Mouse (Mus musculus) left cerebral cortex, postnatal 14 days (tissue): ENCODE results near the gene Adgrg3. TPM values are rescaled to one million over a fixed set of nuclear protein-coding genes. Genes with fewer than 3 reads are reported as not detected.
A peak's percentile ranks its signal among the peaks of the same experiment; 100 is the strongest.

ENCODE experiments used
- DNase-seq, 2 experiments: peaks; one replicate each; pipeline ENCODE4 v3.0.0; 2021 to 2022; ENCODE audit warnings: low spot score in 2 of 2, mixed read lengths in 1 of 2
- intact Hi-C: fragments of 180-260 bp; cut with DNase I; formaldehyde crosslinking; loops from one replicate; pipeline ENCODE4 v1.15.1; 2025
- total RNA-seq, 2 experiments: library from RNA; stranded (reverse); gene quantifications; 2 replicates each; pipeline ENCODE4 v1.2.3; 2021

Gene Adgrg3
- total RNA-seq, 2 experiments from 2014 or later: 0.68 to 0.89 TPM

DNA sequence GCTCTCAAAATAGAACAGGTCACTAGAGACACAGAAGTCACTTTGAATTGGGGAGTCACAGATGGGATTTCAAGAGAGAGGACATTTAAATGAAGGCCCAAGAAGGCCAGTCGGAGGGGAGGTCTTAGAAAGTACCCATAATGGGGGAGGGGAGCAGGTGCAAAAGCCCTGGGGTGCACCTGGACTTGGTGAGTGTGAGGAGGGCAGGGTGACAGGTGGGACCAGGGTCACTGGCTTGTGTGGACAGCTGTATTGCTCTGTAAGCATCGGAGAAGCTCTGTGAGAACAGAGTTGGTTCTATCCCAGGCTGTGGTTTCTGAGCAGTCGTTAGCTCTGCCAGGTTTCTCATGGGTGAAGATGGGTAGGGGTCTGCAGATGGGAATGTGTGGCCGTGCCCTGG is 25.5 kb upstream of the Adgrg3 start:
- DNase-seq: no peak
- intact Hi-C loops: no loop called here

DNA sequence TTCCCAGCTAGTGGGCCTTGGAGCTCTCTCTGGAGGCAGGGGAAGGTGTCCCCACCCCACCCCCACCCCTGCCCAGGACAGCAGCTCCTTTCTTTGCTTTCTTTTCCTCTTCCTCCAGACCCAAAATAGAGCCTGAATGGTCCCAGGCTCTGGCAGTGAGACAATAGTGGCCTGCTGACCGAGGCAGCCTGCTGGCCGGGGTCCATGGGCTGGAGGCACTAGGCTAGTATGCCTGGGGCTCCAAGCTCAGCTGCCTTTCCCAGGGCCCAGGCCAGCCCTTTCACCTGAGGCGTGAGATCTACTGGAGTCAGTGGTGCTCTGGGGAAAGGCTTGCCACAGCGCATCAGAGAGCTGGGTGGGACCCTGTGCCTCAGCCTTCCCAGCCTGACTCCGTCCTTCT is 25.0 kb upstream of the Adgrg3 start:
- intact Hi-C loops: no loop called here
- peak; percentile 72 to 73 for DNase-seq

DNA sequence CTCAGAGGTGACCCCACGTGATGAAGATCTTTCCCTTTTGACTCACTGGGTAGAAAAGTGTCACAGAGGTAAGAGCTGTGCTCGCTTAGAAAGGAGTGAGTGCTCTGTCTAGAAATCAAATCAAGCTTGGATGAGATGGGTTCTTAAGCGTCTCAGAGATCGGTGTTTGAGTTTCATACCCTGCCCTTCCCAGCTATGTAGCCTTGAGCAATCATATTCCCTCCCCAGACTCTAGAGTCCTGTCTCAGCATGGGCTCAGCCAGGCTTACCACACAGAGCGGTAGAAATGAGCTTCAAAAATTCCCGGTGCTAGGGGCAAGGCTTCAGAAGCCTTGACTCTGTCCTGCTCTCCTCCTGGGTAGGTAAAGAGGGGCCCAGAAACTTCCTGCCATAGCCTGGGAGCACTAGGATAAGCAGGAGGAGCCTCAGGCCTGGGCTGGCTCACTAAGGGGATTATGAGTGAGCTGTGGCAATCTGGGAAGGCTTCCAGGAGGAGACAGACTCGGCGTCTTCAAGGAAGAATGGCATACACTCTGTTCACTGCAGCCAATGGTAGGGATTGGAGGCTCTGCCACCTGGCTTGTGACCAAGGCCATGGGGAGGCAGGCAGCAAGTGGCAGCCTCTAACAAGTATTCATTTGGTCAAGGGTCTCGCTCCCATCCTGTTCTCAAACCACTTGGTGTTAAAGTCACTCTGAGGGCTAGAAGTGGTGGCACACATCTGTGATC is 24.3 kb upstream of the Adgrg3 start:
- intact Hi-C loops: no loop called here
- peak in 1 of 2 experiments; percentile 46 for DNase-seq

DNA sequence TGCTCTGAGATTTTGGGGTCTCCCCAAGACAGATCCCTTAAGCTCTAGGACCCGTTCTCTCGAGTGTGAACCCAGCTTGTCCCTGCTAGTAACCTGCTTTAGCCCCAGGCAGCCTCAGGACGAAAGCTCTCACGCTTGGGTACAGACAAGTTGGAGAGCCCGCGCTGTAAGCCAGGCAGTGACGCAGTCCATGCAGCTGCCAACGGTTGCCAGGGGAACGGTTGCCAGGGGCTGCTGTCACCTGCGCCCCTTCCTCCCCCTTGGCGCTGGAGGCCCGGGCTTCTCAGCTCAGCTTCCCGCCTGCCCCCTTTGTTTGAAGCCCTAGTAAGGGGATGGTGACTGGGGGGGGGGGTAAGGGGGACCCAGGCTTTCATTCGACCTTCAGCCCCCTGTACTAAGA is 23.5 kb upstream of the Adgrg3 start:
- intact Hi-C loops: no loop called here

DNA sequence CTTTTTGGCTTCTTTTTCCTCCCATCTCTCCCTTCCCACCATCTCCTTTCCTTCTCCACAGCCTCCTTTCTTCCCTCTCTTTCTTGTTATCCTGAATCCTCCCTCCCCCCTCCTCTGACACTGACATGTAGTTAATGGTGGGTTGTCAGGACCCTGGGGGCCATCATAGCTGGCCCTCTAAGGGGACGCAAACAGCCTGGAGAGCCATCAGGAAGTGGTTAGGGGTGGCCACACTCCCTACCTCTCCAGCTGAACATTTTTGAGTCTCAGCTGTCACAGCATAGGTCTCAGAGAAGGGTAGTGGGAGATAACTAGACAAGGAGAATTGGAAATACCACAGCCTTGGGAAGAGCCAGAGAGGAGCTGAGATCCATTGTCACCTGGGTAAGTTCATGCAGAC is 23.0 kb upstream of the Adgrg3 start:
- intact Hi-C loops: no loop called here
- DNase-seq: no peak

More for the DNA sequence above, 23.5 kb upstream of the Adgrg3 start:
- DNase-seq: peak; percentile 86 to 87

DNA sequence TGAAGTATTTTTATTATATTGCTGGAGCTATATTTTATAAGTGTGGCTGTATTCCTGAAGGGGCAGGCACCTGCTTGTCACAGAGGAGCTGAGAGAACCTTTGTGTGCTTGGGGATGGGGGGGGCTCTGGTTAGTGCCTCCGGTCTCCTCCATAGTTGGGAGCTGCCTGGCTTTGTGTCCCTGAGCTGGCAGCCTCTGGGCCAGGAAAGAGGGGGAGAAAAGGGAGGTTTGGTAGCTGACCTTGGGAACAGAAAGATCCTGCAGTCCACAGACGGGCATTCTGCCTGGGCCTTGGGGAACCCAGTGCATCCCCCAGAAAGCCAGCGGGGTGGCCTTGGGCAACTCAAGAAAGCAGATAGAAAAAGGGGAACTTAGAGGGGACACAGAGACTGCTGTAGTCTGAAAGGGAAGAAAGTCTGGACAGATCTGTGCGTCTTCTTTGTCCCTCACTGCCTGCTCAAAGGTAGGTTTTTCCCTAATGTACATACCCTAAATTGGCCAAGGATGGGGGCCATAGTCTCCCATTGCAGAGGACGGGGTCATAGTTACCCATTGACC is 22.1 kb upstream of the Adgrg3 start:
- DNase-seq: peak; percentile 43 to 61
- intact Hi-C loops: no loop called here

DNA sequence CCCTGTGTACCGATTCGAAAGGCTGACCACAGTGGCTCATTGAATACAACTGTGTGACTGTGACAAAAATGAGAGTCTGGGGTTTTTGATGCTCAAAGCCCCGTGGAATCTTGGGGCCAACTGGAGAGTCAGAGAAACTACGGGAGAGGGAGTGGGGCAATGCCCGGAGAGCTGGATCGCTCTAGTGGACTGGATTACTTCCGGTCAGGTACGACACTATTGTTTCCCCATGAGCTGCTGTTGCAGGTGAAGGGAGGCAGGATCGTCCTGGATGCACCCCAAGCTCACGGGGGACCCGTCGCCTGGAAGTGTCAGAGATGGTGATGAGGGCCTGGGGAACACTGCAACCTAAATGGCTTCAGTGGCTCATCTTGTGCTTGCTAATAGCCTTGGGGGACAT is 21.5 kb upstream of the Adgrg3 start:
- no peak for DNase-seq
- intact Hi-C loops: no loop called here

DNA sequence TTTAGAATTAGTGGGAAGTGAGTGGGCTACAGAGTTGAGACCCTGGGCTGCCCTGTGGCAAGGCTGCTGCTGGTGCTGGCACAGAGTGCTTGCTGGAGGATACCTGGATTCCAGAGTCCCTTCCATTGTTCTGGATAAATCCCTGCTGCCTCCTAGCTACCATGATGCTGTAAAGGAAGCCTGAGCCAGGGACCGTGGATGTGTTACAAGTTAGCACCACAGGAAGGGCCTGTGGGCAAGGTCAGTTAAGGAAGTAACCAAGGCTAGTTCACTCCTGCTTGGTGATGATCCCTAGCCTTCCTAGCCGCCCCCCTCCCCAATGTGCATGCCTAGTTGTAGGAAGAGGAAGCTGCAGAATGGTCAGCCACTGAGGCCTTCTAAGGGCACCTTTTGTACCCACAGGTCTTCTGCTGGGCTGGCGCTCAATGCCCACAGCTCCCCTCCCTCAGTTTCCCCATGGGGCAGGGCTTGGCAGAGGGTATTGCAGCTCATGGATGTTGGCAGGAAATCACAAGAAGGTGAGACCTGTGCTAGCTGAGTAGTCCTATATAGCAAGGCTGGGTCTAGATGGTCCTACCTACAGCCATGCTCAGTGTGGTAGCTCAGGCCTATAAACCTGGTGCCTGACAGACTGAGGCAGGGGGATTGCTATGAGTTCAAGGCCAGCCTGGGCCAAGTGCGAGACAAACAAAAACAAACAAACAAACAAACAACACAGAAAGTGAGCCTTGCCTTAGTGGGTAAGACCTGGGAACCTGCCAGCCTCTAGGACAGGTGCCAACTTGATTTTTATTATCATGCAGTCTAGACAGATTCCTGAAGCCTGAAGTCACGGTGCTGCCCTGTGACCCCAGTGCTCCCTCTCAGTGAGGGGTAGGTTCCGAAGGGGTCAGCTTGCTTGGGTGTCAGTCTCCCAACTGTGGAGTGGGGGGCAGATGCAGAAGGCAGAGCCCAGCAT is 20.3 kb upstream of the Adgrg3 start:
- intact Hi-C loops: no loop called here

DNA sequence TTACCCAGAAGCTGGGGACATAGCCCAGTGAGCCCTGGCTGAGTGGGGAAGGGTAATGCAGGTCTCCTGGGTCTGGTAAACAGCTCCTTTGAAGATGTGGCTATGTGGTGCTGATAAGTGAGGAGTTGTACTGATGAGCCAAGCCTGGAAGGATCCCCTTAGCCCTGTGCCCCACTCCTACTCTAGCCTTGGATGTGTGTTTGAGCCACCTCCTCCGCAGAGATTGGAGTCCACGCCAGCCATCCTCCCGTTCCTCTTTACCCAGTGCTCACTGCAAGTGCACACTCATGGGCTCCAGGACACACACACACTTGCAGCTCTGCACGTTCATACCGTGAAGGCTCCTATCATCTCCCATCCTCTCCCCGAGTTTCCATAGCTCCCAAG is 19.6 kb upstream of the Adgrg3 start:
- intact Hi-C loops: no loop called here
- no peak for DNase-seq

More for the DNA sequence above, 20.3 kb upstream of the Adgrg3 start:
- DNase-seq: no peak

DNA sequence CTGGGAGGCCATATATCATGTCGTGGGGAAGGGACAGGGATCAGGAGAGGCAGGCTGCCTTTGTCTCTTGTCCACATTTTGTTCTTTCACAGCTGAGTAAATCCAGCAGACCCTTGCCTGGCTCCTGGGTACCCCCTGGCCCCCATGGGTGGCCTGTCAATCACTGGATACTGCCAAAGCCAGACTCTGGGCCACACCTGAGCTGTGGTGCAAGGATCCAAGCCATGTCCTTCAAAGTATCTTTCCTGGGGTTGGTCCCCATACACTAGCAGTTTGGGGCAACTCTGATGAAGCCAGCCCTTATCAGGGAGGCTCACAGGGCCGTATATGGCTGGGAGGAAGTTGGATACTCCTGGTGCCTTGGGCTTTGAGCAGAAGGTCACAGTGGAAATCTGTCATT is 19.1 kb upstream of the Adgrg3 start:
- no peak for DNase-seq
- intact Hi-C loops: no loop called here

DNA sequence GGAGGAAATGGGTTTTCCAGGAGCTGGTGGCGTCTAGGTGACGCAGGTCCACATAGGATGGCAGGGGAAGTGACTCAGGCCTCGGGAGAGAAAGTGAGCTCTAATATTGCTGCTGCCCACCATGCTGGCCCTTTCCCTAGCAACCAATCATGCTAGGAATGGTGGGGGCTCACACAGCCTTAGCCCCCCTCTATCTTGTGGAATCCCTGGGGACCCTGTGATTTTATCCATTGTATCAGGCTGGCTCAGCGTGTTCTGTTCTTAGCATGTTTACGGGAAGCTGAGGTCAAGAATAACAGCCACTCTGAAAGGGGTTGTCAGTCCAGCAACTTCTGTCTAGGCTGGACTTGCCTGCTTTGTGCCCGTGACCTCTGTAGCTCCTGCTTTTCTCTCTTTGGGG is 18.5 kb upstream of the Adgrg3 start:
- intact Hi-C loops: no loop called here
- DNase-seq: no peak

DNA sequence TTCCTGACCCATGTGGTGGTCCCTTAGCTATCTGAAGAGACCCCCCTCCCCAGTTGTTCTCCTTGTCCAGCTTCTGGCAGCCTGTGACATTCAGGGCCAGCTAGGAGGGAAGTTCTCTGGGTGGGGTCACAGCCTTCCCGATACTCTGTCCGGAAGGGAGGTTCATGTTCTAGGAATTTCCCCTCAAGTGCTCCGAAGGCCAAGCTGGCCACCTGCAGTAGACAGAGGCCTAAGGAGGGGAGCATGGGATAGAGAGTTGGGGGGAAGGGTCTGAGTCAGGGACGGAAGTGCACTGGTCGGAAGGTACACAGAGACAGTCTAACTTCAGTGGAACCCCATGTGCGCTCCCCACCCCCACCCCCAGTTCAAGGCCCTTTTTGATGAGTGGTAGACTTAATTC is 17.5 kb upstream of the Adgrg3 start:
- intact Hi-C loops: loop anchor here (5.0 kb wide), 1 partner anchor 128 kb away; no protein-coding TSS in a partner anchor
- no peak for DNase-seq

DNA sequence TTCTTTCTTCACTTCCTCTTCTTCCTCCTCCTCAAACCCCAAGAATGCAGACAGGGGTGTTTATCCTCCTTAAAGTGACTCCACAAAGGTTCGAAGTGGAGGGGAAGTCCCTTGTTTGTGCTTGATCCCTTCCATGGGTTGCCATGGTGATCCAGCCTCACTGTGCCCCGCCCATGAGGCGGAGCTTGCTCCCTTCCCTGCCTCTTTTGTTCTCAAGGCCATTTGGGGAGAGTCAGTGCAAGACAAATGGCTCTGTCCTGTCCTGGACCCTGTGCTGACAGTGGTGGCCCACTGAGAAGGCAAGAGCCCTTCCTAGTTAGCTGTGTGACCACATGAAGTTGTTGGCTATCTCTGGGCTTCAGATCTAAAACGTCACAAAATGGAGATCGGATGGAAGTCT is 16.8 kb upstream of the Adgrg3 start:
- no peak for DNase-seq
- intact Hi-C loops: loop anchor here (1.0 to 5.0 kb wide), 2 partner anchors 50 to 128 kb away; no protein-coding TSS in a partner anchor

DNA sequence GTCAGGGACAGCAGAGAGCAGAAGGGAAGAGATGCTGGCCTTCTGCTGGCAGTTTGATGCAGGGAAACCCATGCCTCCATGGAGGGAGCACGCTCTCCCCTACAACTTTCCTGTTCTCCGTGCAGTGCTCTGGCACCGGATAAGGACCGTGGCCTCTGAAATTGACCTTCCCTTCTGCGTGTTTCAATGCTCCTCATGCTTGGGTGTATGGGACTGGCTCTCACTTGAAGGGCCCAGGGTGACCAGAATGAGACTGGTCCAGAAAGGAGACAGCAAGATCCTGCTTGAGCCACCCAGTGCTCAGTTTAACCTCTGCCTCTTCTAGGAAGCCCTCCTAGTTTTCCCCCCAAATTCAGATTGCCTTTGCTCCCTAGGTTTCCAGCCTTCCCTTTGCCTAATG is 16.3 kb upstream of the Adgrg3 start:
- DNase-seq: no peak
- intact Hi-C loops: loop anchor here (1.0 to 5.0 kb wide), 2 partner anchors 51 to 129 kb away; no protein-coding TSS in a partner anchor

DNA sequence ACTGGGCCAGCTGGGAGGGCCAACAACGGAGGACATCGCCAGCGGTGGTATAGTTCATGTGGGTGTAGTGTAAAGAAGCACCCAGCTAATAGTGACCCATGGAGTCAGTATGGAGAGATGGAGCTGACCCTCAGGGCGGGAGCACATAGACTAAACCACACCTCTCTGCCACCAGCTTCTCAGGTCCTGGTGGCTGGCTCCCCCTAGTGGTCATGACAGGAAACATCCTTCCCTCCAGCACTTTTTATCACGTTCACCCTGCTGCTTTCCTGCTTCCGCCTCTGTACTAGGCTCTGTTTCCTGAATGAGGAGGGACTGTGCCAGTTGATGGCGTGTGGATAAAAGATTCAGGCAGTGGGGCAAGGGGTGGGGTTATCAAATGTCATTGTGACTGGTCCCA is 15.8 kb upstream of the Adgrg3 start:
- peak; percentile 80 to 82 for DNase-seq
- intact Hi-C loops: loop anchor here (1.0 to 5.0 kb wide), 2 partner anchors 51 to 129 kb away; no protein-coding TSS in a partner anchor

DNA sequence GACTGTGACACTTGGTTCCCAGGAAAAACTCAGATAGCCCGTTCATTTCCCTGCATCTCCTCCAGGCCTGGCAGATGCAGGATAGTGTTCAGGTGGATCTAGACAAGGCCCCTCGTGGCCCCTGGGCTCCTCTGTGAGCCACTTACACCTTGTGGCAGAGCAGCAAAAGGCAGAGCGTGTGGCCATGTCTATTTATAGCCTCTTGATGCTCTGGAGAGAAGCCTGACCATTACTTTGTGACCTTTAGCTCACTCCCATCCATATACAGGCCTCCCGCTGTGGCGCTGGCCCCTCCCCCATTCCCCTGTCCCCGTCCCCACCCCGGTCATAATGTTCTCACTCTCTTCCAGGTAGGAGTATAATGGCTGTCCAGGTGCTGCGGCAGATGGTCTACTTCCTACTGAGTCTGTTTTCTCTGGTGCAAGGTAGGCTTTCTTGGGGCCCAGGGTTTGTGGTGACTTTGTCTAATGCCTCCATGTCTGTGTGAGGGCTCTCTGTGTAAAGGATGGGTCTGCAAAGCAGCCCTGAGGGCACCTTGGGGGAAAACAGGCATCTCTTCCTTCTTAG is 15.3 kb upstream of the Adgrg3 start:
- intact Hi-C loops: loop anchor here (5.0 kb wide), 1 partner anchor 130 kb away; no protein-coding TSS in a partner anchor
- no peak for DNase-seq

DNA sequence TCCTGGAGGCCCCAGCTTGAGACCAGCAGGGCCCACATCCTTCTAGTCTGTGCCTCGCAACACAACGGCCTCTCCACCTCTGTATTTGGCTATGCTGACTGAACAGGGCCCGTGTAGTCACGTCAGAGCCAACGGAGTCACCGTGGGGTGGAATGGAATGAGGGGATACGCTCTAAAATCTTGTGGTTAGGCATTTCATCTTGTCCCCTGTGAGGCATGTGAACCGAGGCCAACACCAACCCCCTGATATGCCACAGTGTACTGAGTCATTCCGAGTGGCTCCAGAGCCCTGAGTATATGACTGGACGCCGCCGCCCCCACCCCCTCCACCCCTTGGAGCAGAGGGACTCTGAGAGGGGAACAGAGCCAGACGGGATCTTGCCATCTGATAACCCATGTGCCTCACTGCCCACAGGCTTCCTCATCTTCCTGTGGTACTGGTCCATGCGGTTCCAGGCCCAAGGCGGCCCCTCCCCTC is 5.0 kb upstream of the Adgrg3 start:
- intact Hi-C loops: no loop called here
- DNase-seq: no peak

DNA sequence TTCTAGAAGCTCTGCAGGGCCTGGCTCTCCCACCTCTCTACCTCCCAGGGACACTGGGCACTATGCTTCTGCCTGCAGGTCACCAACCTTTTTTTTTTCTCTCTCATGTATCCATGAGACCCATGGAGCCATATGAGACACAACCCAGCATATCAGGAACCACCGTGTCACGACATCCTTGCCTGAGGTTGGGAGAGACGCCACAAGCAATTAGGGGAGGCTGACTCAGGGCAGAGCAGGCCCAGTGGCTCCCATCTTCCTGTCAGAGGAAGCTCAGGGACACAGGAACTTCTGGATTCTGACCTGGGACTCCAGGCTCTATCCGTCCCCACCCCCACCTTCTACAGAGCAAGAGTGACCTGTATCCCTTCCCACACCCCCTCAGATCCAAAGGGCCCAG is 1.6 kb upstream of the Adgrg3 start:
- no peak for DNase-seq
- intact Hi-C loops: no loop called here

DNA sequence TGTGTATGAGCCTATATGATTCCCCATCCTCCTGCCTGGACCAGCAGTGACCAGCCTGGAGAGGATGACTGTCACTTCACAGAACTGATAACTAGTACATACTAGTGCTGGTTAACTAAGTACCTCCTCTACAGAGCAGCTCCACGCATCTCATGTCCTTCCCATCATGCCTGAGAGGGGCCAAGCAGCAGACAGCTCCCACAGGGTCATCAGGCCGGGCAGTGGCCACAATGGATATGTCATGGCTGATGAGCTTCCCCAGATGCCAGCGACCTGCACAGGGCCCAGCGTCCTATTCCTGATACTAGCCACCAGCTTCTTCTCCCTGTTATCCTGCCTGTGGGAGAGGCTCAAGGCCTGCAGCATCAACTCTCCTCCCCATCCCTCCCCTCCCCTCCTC is 808 bp upstream of the Adgrg3 start:
- intact Hi-C loops: no loop called here
- DNase-seq: no peak
